Mouse (Mus musculus) thymus, adult 18-20 months (tissue): ENCODE data around the gene Wars2.

Source experiments
- DNase-seq, 2 experiments: peaks; one replicate each; pipeline ENCODE4 v3.0.0; 2022; ENCODE audit warnings: mixed read lengths in 2 of 2

Gene Wars2

DNA sequence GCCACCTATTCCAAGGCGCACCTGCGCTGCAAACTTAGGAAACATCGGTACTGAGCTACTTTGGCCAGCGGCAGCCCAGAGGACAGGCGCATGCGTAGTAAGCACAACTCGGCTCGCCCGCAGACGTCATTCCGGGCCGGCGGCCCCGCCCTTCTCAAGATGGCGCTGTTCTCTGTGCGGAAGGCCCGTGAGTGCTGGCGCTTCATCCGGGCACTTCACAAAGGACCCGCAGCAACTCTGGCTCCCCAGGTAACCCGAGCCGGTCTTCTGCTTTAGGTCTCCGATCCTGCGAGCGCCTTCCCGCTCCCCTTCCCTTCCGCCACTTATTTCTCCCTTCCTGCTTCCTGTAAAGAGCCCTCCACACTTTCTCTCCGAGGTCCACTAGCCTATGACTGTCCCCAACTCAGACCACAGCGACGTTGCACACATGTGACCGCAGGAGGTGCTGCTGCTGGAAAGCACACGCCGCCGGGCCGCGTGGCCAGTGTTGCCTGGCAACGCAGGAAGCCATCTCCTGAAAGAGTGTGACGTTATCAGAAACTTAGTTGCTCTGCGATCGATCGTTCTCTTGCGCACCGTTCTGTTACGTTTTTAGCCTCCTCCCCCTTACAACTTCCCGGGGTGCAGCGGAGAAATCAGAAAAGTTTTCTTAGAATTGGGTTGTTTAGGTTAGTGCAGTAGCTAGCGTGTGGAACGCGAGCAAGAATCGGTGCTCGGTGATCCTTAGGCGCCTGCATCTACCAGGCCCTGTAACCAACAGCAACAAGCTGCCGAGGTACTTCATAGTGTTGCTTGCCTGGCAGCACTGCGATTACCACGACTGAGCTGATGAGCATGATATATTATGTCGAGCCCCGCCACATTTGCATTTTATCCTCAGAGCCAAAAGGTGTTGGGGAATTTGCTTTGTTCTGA lies at the start of gene Wars2:
Gene Wars2, plus strand, starts transcription at position 129 of the 915 bp plus-strand sequence.
- peak; percentile 76 to 87 for DNase-seq

DNA sequence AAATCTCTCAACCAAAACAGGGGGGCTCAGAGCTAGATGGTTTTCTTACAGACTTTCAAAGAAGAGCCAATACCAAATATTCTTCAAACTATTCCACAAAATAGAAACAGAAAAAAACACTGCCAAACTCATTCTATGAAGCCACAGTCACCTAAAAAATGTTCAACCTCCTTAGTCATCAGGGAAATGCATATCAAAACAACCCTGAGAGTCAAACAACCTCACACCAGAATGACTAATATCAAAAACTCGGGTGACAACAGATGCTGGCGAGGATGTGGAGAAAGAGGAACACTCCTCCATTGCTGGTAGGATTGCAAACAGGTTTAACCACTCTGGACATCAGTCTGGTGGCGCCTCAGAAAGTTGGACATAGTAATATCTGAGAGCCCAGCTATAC lies 44.1 kb upstream of the Wars2 start:
- no peak for DNase-seq

DNA sequence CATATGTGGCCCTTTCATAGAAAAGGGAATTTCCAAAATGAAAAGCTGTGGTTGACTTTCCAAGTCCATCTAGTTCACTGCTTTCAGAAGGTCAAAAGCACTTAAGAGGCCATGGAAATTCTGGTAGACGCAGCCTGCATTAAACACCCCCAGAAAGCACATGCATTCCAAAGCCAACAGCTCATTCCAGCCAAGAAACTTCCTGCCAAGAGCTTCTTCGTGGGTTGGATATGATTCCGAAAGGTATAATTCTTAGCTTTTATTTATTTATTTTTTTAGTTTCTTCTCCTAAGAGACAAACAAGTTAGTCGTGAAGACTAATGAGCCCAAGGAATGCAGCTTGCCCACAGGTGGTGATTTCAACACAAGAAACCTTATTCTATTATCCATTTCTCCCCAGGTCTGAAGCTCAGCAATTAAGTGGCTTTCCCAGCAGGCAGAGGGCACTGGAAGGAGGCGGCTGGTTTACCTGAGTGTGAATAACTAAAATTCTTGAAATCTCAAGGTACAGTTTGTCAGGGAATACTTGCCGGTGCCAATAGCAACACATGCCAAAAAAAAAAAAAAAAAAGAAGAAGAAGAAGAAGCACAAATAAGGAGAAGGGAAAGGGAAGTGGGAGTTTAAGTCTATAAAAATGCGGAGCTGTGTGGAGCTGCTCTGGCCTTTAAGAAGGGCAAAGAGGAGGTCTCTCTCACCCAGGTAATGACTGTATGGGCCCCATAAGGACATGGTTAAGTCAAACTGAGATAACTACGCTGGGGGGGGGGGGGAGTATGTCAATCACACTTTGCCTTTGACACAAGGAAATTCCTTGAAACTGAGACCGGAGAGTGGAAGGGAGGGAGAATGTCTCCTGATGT lies 30.3 kb upstream of the Wars2 start:
- no peak for DNase-seq

DNA sequence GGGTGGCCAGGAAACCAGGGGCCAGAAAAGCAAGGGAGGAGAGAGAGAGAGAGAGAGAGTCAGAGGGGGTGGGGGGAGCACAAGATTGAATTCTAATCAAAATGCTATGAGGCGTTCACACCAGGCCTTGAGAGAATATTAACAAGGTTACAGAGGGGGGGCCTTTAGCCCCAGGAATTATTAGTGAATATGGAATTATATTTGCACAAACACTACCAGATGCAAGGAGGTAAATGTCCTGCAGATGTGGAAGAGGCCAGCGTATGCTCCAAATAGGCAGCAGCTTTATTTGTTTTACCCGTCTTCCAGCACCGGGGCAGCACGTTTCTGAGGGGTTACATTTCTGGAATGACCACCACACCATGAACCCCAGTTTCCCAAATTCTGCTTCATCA lies 29.7 kb upstream of the Wars2 start:
- DNase-seq, result no peak

DNA sequence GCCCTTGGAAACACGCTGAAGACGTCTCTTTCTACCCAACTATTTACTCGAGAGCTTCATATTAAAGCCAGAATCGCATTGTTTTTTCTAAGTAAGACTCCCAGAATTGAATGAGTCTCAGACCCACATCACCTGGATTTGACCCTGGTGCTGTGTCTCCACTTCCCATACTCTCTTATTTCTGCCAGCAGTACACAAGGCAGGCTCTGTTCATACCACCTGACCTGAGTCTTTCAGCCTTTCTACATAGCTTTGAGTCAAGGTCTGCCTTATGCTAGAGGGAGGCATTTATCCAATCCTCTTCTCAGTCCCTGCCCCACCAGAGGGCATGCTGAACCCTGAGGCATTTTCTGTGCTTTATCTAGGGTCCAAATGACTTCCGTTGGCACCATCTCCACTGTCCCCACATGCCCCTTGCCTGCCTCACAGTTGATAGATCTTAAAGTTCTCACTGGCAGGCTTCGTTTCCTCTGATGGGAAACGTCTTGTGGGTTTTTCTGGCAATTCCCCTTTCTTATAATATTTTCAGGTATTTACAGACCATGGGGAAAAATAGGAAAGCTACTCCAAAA lies 27.5 kb upstream of the Wars2 start:
- DNase-seq, result no peak

DNA sequence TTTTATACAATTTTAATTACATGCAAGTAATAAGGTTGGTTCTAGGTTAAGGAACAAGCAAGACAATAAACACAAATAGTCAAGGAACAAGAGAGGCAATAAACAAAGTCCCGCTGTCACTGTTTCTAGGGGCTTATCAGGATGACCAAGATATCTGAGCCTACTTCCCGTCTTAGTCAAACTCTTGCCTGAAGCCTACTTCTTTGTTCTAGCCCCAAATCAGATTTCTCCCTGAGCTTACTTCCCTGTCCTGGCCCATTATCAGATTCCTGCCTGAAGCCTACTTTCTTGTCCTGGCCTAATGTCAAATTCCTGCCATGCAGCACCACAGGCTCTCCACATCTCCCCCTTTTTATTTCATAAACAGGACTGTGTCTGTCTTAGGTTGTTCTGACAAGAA lies 19.9 kb upstream of the Wars2 start:
- DNase-seq, result no peak

DNA sequence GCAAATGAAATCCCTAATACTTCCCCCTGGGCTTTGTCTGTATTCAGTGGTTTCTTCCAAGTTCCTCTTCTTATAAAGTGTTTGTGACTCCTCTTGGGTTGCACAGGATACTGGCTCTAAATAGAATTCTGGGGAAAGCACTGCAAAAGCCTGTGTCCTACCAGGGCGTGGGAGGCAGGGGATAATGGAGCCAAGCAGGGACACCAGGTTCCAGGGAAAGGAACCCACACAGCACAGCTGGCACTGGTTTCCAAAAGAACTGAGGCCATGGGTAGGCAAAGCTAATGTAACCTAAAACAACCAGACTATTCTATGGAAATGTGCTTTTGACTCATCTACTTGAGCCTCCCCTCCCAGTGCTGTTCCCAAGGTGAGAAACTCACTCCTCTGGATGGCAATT lies 10.3 kb upstream of the Wars2 start:
- DNase-seq, result no peak

DNA sequence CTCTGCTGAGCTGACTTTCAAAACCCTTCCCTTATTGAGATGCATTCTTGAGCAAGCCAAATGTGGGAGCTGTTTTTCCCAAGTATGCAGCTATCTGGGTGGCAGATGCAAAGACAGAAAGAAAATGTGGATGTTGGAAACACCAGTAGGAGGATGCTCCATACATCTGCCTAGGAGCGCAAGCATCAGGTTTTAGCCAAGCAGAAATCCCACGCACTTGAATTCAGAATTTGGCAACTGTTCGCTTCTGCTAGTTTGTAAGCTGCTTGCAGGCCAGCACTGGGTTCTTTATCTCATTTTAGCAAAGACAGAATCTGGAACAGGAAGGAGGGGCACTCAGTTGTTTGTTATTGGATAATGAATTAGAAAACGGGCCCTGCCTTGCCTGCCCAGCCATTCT lies 8.9 kb upstream of the Wars2 start:
- DNase-seq, result no peak

DNA sequence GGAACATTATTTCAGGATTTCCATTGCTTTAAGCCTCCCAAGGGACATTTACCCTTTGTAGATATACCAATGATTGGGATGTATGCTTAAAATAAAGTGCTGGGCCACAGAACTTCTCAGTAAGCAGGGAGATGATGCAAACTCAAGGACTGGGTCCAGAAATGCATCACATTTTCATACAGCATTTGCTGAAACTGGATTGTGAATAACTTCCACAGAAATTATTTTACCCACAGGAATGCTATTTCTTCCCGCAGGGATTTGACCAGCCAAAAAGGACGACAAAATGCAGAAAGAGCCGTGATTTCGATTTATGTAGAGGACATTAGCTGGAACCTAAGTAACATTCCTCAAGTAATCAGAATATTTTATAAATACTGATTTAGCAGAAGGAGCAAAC lies 7.0 kb upstream of the Wars2 start:
- DNase-seq, result no peak

DNA sequence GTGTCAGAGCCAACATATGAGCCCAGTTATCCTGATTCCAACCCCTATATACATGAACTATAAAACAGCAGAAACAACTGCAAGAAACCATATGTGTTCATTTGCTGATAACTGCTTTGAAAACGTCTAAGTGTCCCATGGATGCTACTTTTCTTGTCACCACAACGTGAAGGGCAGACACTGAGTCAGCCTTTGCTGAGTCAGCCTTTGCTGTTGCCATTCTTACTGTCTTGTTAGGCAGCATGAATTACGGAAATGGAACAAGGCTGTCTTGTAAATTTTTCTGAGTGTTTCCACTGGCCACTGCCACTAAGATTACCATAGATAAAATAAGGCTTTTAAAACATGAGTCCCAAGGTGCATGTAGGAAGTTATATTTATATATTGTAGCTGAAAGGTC lies 7.0 kb downstream of the Wars2 start:
- no peak for DNase-seq

DNA sequence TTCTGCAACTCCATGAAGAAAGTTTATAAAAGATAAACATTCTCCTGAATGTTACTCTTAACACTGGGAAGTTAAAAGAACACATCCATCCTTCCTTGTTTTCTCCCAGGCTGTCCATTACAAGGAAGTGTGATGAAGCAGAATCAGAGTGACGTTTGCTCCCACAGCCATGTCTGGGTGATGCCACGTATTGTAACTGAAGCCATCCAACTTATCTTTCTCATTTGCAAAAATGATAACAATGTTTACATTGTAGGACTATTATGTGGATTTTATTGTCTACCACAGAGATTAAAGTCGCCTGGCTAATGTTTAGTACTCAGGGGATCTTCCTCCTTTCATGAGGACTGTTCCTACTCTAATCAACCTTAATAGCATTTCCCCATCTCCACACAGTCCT lies 8.2 kb downstream of the Wars2 start:
- no peak for DNase-seq

DNA sequence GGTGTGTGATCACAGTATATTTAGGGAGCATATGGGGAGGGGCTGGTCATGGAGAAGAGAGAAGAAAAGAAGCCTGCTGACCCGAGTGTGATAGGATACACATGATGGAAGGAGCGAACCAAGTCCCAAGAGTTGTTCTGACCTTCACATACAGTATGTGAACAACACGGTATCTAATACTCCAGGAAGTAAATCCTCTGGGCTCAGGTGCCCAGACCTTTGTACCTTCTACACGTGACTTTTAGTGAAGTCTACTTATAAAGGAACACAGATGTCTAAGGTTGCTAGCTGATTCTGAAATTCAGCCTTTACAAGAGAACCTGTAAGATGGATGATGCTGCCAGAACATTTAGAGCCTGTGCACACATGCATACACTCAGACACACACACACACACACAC lies 15.4 kb downstream of the Wars2 start:
- DNase-seq, result no peak

DNA sequence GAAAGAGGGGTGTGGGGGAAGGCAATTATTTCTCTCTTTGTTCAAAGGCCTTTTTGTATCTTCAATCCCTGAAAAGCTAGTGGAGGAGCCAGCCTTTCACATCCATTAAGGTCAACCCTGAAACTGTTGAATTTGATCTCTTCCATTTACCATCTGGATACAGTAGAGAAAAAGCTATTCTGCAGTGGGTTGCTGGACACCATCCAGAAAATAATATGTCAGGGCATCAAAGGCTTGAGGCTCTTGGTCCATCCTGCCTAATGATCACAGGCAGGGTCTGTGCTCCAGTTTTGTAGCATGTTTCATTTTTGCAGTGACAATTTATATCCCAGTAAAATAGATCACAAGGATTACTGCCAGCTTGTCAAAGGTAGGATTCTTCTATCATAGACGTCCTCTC lies 16.1 kb downstream of the Wars2 start:
- no peak for DNase-seq

DNA sequence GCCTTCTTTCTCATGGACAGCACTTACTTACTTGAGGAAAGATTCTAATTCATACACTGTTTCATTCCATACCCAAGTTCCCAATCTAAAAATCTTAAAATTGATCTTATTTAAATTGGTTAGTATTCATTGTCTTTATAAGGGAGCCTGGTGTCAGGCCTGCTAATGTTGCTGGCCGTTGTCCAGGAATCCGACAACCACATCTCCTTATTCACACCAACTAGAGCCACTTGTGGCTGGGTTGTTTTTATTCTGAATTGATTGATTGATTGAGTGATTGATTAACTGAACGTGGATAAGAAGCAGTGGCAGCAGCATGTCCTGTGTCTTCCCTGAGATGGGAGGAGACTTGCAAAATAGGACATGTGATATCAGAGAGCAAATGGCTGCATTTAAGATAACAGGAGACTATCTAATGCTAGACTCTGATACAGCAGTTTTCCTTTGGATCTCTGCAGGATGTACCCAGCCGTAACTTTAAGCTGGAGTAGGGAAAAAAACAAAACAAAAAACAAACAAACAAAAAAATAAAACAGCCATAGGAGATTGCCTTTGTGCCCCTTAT lies 16.7 kb downstream of the Wars2 start:
- no peak for DNase-seq

DNA sequence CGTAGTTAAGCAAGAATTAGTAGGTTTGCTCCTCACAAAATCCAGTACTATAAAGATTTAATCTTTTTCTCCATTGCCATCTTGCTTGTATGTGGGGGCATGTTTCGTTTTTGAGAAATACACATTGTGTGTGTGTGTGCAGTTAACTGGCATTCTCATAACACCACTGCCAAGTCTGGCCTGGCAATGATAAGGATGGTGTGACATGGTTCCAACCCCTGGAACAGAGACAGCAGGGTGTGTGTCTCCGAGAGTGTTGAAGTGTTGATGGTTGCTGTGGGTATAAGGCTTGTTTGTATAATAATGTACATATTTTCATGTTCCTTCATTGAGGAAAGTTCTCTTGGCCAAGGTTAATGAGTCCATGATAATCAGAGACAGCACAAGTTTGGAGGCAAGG lies 19.1 kb downstream of the Wars2 start:
- DNase-seq, result no peak

DNA sequence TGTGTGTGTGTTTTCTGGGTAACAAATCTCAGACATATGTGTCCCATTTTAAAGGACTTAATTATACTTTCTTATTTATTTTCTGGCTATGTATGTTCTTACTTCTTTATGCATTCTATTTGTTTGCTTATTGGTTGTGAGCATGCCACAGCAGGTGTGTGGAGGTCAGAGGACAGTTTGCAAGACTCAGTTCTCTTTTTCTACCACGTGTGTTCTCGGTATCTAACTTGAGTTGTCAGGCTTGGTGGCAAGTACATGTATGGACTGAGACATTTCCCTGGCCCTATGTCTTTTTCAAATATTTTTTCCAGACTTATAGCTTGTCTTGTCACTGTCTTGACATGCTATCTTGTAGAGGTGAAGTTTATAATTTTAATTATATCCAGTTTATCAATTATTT lies 21.3 kb downstream of the Wars2 start:
- DNase-seq, result no peak

DNA sequence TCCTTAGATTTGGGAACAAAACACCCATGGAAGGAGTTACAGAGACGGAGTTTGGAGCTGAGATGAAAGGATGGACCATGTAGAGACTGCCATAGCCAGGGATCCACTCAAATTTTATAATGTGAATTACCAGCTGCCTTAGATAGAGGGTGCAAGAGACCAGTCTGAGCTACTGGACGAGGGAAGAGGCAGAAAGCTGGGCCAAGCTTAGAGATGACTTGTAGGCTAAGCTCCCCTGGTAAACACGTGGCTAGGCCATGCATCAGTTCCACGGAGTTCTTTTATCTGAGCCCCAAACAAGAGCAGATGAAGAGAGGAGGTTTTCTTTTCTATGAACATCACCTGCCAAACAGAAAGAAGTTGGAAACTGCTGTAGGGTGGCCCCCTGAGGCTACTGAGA lies 26.9 kb downstream of the Wars2 start:
- DNase-seq, result no peak

DNA sequence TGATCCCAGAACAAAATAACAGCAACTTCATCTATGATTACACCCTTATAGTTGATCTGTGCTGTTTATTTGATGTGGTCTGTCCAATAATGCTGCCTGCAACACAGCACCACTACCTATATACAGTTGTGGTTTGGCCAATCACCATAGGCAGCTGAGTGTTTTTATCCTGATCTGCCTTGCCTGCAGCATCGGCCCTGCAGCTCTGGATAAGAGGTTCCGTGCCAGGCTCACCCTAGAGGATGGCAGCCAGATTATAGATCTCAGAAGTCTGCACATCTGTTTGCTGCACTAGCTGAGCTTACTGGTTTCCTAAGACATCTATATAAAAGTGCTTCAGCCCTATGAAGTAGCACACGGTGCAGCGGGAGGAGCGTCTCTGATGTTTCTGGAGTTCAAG lies 32.3 kb downstream of the Wars2 start:
- DNase-seq, result no peak

DNA sequence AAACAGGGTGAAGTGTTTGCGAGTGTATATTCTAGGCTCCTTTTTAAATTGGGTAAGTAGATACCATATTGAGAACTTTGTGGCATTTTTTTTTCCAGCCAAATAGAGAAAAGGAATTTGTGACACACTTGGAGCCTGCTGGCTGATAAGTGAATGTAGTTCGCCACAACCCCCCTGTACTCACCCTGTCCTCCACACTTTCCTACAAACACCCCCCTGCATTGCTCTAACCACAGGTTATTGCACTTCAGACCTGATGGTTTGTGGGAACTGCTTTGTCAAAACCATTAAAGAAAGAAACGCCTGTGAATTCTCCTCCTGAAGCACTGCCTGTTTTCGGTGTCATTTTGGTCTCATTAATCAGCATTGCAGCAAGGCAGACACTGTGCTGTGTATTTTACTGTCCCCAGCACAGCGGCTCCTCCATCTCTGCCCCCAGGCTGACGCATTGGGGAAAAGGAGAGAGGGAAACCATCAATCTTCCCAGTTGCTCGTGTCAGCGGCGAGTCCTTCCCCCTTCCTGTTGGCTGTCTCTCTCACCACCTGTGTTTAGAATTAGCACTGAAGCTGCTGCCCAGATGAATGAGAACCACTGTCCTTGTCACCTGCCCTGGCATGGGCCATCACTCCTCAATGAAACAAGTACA lies 33.9 kb downstream of the Wars2 start:
- no peak for DNase-seq

DNA sequence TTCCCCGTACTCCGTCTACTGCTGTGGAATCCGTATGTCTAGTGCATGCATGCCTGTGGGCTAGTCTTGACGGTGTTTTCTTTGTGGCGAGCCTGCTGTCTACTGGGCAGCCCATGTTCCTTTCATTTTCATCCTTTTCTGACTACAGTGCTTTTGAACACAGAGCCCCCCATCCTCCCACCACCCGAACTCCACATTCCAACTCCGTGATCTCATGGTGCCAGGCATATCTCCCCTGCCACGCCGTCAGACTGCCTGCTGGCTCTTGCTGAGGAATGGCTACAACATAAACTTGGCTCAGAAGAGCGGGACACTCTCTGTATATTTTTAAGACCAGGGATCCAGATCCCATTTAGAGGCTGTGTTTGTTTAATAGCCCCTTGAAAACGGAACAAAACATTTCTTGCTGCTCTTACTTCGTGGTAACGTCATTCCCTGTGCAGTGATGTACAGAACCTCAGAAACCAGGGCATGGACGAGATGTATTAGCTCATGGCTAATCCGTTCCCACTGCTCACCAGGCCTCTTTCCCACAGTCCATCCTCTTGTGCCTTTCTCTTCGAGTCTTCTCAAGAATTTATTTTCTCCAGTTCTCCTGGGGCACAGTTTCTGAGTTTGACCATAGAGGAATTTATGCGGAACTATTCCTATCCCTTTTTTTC lies 42.6 kb downstream of the Wars2 start:
- no peak for DNase-seq

DNA sequence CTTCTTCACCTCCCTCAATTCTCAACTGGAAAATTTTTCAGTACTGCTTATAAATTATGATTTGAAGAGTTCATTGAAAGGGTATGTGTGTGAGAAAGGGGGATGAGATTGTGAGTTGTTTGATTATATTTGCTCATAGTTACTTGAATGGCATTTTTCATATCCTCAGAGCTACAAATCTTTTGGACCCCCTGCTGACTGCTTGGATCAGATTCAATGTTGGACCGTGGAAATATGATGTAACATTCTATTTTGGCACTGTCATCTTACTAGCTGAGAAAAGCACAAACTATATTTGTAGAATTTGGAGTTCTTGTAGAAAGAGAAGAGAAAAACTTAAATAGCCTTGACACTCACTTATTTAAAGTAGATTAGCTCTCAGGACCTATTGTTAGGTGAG lies 43.5 kb downstream of the Wars2 start:
- DNase-seq, result no peak

DNA sequence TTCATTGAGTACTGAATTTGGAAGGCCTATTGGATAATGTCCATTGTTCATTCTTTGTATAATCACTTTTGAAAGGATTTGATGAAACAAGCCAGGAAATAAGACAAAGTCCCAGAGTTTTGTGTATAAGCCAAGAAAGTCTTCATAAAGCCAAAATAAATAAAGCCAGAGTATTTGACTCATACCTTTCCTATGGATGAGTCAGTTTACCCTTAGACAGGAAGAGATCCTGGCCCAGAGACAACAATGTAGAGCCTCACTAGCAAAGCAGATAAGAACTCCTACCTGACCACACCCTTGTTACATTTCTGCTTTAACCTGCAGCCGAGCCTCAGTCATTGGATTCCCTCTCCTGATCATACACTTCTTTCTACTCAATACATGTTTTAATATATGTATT lies 47.2 kb downstream of the Wars2 start:
- no peak for DNase-seq
